ENCODE assay signal across 22 mouse cellular contexts in the genomic region with DNA sequence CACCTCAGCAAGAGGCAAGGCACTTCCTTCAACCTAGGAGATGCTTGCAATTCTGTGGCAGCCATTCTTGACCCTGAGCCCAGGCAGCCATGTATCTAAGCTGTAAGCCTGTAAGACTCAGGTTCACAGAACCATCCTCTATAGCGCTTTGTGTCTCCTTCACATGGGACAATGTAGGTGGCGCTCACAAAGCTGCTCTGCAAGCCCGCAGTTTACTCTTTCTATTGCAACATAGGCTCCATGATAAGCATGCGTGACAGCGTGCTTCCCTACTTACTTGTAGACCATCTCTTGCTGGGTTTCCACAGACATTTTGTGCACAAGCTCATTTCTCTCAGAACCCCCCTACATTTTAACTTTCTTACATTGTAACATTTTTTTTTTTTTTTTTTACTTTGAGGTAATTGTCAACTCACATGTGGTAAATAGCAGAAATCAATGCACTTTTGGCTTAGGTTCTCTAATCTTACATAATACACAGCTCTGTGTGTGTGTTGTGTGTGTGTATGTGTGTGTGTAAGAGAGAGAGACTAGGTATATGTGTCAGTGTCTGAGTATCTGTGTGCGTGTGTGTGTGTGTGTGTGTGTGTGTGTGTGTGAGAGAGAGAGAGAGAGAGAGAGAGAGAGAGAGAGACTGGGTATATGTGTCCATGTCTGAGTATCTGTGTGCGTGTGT. TPM values are rescaled to one million over a fixed set of nuclear protein-coding genes. Genes with fewer than 3 reads are reported as not detected.
DNase-seq lines count a peak whose midpoint lies in the region; ATAC-seq and TF ChIP-seq lines count a peak whose summit lies in the region.
"Had no signal": no experiment of that assay in that cellular context is flagged by ENCODE, and none has a peak within 500 bp of the region (broad histone marks: within the 10 kb centered on the region; RNA-seq: fewer than 3 reads in every experiment).

No protein-coding gene starts in this region.

- no peak overlapping the region for H3K4me3 ChIP-seq in kidney, embryonic 15.5 days (replicated peaks)
- H3K4me3 ChIP-seq in lung, postnatal 0 days (ENCODE audit: low read depth, low read length): no peak overlapping the region
- H3K4me3 ChIP-seq in lung, adult 2 months (replicated peaks; ENCODE audit: extremely low read depth, low read depth, low read length): no peak overlapping the region
- H3K4me3 ChIP-seq in intestine, embryonic 15.5 days (replicated peaks): no peak overlapping the region
- no peak overlapping the region for H3K4me3 ChIP-seq in stomach, postnatal 0 days (ENCODE audit: low read depth, low read length)
- H3K4me3 ChIP-seq: hindbrain, embryonic 15.5 days; liver, embryonic 13.5 days; midbrain, embryonic 13.5 days had no signal

- TF ChIP-seq POLR2A in lung, adult 2 months (IDR thresholded peaks at IDR 0.05; ENCODE audit: borderline replicate concordance, extremely low read depth, low read depth, low read length): no peak

- 88% methylated on average over 7 of the region's 7 CpGs for WGBS in kidney, embryonic 15.5 days
- WGBS in lung, postnatal 0 days: 65% methylated on average over 7 of the region's 7 CpGs
- WGBS in lung, adult 2 months: 79% methylated on average over 7 of the region's 7 CpGs
- 84% methylated on average over 7 of the region's 7 CpGs for WGBS in intestine, embryonic 15.5 days
- 71% methylated on average over 7 of the region's 7 CpGs for WGBS in stomach, postnatal 0 days

- ATAC-seq in kidney, embryonic 15.5 days (replicated peaks; ENCODE audit: low FRiP score): no peak
- ATAC-seq in lung, postnatal 0 days: no peak
- no peak for ATAC-seq in intestine, embryonic 15.5 days
- ATAC-seq in stomach, postnatal 0 days (ENCODE audit: low FRiP score, low TSS enrichment): no peak
- ATAC-seq: forebrain, postnatal 0 days; midbrain, embryonic 13.5 days had no signal

- H3K9ac ChIP-seq in kidney, embryonic 15.5 days: no peak overlapping the region
- H3K9ac ChIP-seq in lung, postnatal 0 days (replicated peaks; ENCODE audit: low read depth): no peak overlapping the region
- no peak overlapping the region for H3K9ac ChIP-seq in intestine, embryonic 15.5 days
- H3K9ac ChIP-seq in stomach, postnatal 0 days (ENCODE audit: low read length): no peak overlapping the region
- H3K9ac ChIP-seq: forebrain, postnatal 0 days; hindbrain, embryonic 15.5 days; liver, embryonic 13.5 days; midbrain, embryonic 13.5 days had no signal

- DNase-seq in kidney, postnatal 4 days: no peak
- DNase-seq in lung, postnatal 0 days (ENCODE audit: low spot score): peak; percentile 7
- no peak for DNase-seq in lung, adult 2 months
- DNase-seq in stomach, postnatal 0 days (ENCODE audit: low spot score): no peak
- DNase-seq in left cerebral cortex, postnatal 4 days: no peak
- DNase-seq: cerebellum, adult 9-10 months; forebrain, postnatal 0 days; heart, postnatal 36 days; kidney, adult 2 months; kidney, postnatal 25 days; liver, embryonic 13.5 days; retina, postnatal 1 day had no signal

- intact Hi-C loops in left cerebral cortex, postnatal 4 days (cut with DNase I): no loop called here

- H3K4me2 ChIP-seq in kidney, embryonic 15.5 days: no peak overlapping the region
- H3K4me2 ChIP-seq in lung, postnatal 0 days (replicated peaks; ENCODE audit: low read depth, low read length): no peak overlapping the region
- H3K4me2 ChIP-seq in intestine, embryonic 15.5 days (replicated peaks): no peak overlapping the region
- H3K4me2 ChIP-seq in stomach, postnatal 0 days (replicated peaks; ENCODE audit: low read depth): no peak overlapping the region
- H3K4me2 ChIP-seq: hindbrain, embryonic 15.5 days; liver, embryonic 13.5 days; midbrain, embryonic 13.5 days had no signal

- peaks cover 27% of the 10 kb centered on the region for H3K4me1 ChIP-seq in kidney, embryonic 15.5 days
- 0 out of 2 replicates have a peak, but pooled peaks cover 3% of the 10 kb centered on the region for H3K4me1 ChIP-seq in lung, postnatal 0 days (ENCODE audit: insufficient read depth, low read depth, low read length)
- H3K4me1 ChIP-seq in lung, adult 2 months (ENCODE audit: control insufficient read depth, insufficient read depth, low read length): peaks cover 3% of the 10 kb centered on the region; the same call in 1 of the 2 replicates
- peaks cover 34% of the 10 kb centered on the region for H3K4me1 ChIP-seq in intestine, embryonic 15.5 days (replicated peaks)
- H3K4me1 ChIP-seq in stomach, postnatal 0 days (replicated peaks; ENCODE audit: control insufficient read depth, insufficient read depth): peaks cover 8% of the 10 kb centered on the region
- H3K4me1 ChIP-seq: hindbrain, embryonic 15.5 days; midbrain, embryonic 13.5 days had no signal

- H3K36me3 ChIP-seq in kidney, embryonic 15.5 days: no peaks in the 10 kb centered on the region
- no peaks in the 10 kb centered on the region for H3K36me3 ChIP-seq in lung, postnatal 0 days (ENCODE audit: insufficient read depth, low read length)
- no peaks in the 10 kb centered on the region for H3K36me3 ChIP-seq in intestine, embryonic 15.5 days
- H3K36me3 ChIP-seq in stomach, postnatal 0 days (ENCODE audit: control insufficient read depth, insufficient read depth, low read length): no peaks in the 10 kb centered on the region
- H3K36me3 ChIP-seq: hindbrain, embryonic 15.5 days; liver, embryonic 13.5 days; midbrain, embryonic 13.5 days had no signal

- TF ChIP-seq CTCF in lung, postnatal 0 days (IDR thresholded peaks at IDR 0.05): 0 out of 2 replicates have a peak, but pooled peaks have one; percentile 2
- no peak for TF ChIP-seq CTCF in lung, adult 2 months (IDR thresholded peaks at IDR 0.05; ENCODE audit: insufficient read depth, low read length)
- TF ChIP-seq CTCF in stomach, postnatal 0 days (IDR thresholded peaks at IDR 0.05; ENCODE audit: low read depth): peak; percentile 16; the same call in 1 of the 2 replicates

- no peaks in the 10 kb centered on the region for H3K27me3 ChIP-seq in kidney, embryonic 15.5 days
- H3K27me3 ChIP-seq in lung, postnatal 0 days (replicated peaks; ENCODE audit: insufficient read depth, low read length): no peaks in the 10 kb centered on the region
- H3K27me3 ChIP-seq in intestine, embryonic 15.5 days (replicated peaks): no peaks in the 10 kb centered on the region
- no peaks in the 10 kb centered on the region for H3K27me3 ChIP-seq in stomach, postnatal 0 days (ENCODE audit: control insufficient read depth, insufficient read depth, low read length)
- H3K27me3 ChIP-seq: hindbrain, embryonic 15.5 days; liver, embryonic 13.5 days; midbrain, embryonic 13.5 days had no signal

- H3K27ac ChIP-seq in kidney, embryonic 15.5 days: 0 out of 2 replicates have a peak overlapping the region, but pooled peaks have one; percentile 32
- no peak overlapping the region for H3K27ac ChIP-seq in lung, postnatal 0 days (ENCODE audit: low read length)
- peak overlapping the region; percentile 91 for H3K27ac ChIP-seq in intestine, embryonic 15.5 days
- H3K27ac ChIP-seq in stomach, postnatal 0 days (replicated peaks): 0 out of 2 replicates have a peak overlapping the region, but pooled peaks have one; percentile 25
- H3K27ac ChIP-seq: hindbrain, embryonic 15.5 days; liver, embryonic 13.5 days; midbrain, embryonic 13.5 days had no signal

- no peaks in the 10 kb centered on the region for H3K9me3 ChIP-seq in kidney, embryonic 15.5 days (replicated peaks)
- no peaks in the 10 kb centered on the region for H3K9me3 ChIP-seq in lung, postnatal 0 days (ENCODE audit: low read length)
- H3K9me3 ChIP-seq in intestine, embryonic 15.5 days: no peaks in the 10 kb centered on the region
- H3K9me3 ChIP-seq in stomach, postnatal 0 days (ENCODE audit: control insufficient read depth, low read length): no peaks in the 10 kb centered on the region
- H3K9me3 ChIP-seq: hindbrain, embryonic 15.5 days; liver, embryonic 13.5 days; midbrain, embryonic 13.5 days had no signal

- no peak for TF ChIP-seq EP300 in lung, postnatal 0 days (IDR thresholded peaks at IDR 0.05)
- TF ChIP-seq EP300 in stomach, postnatal 0 days (optimal IDR thresholded peaks at IDR 0.05): no peak

RNA-seq across cellular contexts. Expression of a gene that starts 10.0 kb away (rescaled TPM):
- 0.38 and 0.48 TPM in 2 replicates for polyA plus RNA-seq in kidney, embryonic 15.5 days (2015; fragmentation: Nextera tagmentation; extraction: Ambion mirVana)
- polyA plus RNA-seq in lung, postnatal 0 days (2015; fragmentation: Nextera tagmentation; extraction: Ambion mirVana): 2.4 and 2.7 TPM in 2 replicates
- 10.3 and 13.5 TPM in 2 replicates for polyA plus RNA-seq in lung, adult 2 months (2012; rRNA removed)
- 0.85 and 1.6 TPM in 2 replicates for polyA plus RNA-seq in intestine, embryonic 15.5 days (2015; fragmentation: Nextera tagmentation; extraction: Ambion mirVana)
- polyA plus RNA-seq in stomach, postnatal 0 days (2015; fragmentation: Nextera tagmentation; extraction: Ambion mirVana): 8.8 and 9.8 TPM in 2 replicates
- total RNA-seq in left cerebral cortex, postnatal 4 days (2021): under 1 TPM; 0.40 to 0.79 TPM

RNA-seq across cellular contexts. Expression of a gene that starts 48.0 kb away (rescaled TPM):
- not detected in 2 replicates for polyA plus RNA-seq in kidney, embryonic 15.5 days (2015; fragmentation: Nextera tagmentation; extraction: Ambion mirVana)
- polyA plus RNA-seq in lung, postnatal 0 days (2015; fragmentation: Nextera tagmentation; extraction: Ambion mirVana): not detected in 2 replicates
- not detected in 2 replicates for polyA plus RNA-seq in lung, adult 2 months (2012; rRNA removed)
- polyA plus RNA-seq in intestine, embryonic 15.5 days (2015; fragmentation: Nextera tagmentation; extraction: Ambion mirVana): not detected in 2 replicates
- not detected in 2 replicates for polyA plus RNA-seq in stomach, postnatal 0 days (2015; fragmentation: Nextera tagmentation; extraction: Ambion mirVana)
- total RNA-seq in left cerebral cortex, postnatal 4 days (2021): not detected
- total RNA-seq: adrenal gland, postnatal 4 days; forebrain, postnatal 0 days; gastrocnemius, adult 18-20 months; heart, adult 8-10 months; heart, postnatal 36 days; layer of hippocampus, postnatal 14 days; left cerebral cortex, postnatal 10 days had no signal
- polyA plus RNA-seq: forebrain, postnatal 0 days; hindbrain, embryonic 15.5 days; kidney, adult 2 months; midbrain, embryonic 13.5 days; thymus, postnatal 0 days had no signal
